Mouse (Mus musculus) embryonic stem cell, embryonic (primary cell): ENCODE data around the gene Zscan22.

ENCODE experiments used
- CTCF ChIA-PET, 4 experiments: fragments of 300-600 bp in 2 of 4; fragments of 350-600 bp in 2 of 4; sonication (Branson Sonifier 250); formaldehyde crosslinking; loops; one replicate each; lab custom pipeline; 2022; ENCODE audit warnings: inconsistent platforms in 2 of 4; lab: Charles Lee
- POLR2A ChIA-PET, 4 experiments: fragments of 300-600 bp in 2 of 4; fragments of 350-600 bp in 2 of 4; sonication (Branson Sonifier 250); formaldehyde crosslinking; loops; one replicate each; lab custom pipeline; 2022; ENCODE audit warnings: antibody characterized with exemption in 4 of 4, inconsistent platforms in 1 of 4; lab: Charles Lee

The Zscan22 gene

GRCm38 (mm10) chr7:12949872-12950229 lies 52.2 kb downstream of the Zscan22 start:
- CTCF ChIA-PET, result interaction anchor here in 3 of 4 experiments (0.6 to 1.4 kb wide), 6 partner anchors 27 to 59 kb away, joined by 3 to 7 read pairs (median 4); partner anchors contain the start of genes Rps5 (in 1 of the 3) and Zfp446 (in 1 of the 3)
- POLR2A ChIA-PET, result interaction anchor here (0.6 to 15.3 kb wide), 65 partner anchors 9 to 255 kb away, joined by 3 to 269 read pairs (median 6); partner anchors contain the start of genes Rnf225 (in 3 of the 4), Rps5 (in 3 of the 4), Zfp446 (in 3 of the 4) and Zbtb45 (in 2 of the 4)

- CTCF ChIA-PET, result interaction anchor here in 2 of 4 experiments (1.0 to 1.5 kb wide), 2 partner anchors 19 to 23 kb away, joined by 4 read pairs; partner anchors contain the start of gene Zfp446 (in 1 of the 2)
Measured at GRCm38 (mm10) chr7:12954896-12955295, 57.3 kb downstream of the Zscan22 start.

GRCm38 (mm10) chr7:12957511-12957910 lies 59.9 kb downstream of the Zscan22 start:
- ChIA-PET POLR2A (interaction anchor here (0.7 to 9.7 kb wide), 14 partner anchors 8 to 81 kb away, joined by 3 to 150 read pairs (median 6); partner anchors contain the start of genes Zfp446 (in 3 of the 4), Rps5 (in 1 of the 4) and Ube2m (in 1 of the 4)), CTCF (interaction anchor here in 1 of 4 experiments (1.2 kb wide), 1 partner anchor 21 kb away, joined by 3 read pairs; the partner anchor contains the start of gene Zfp446)

More at GRCm38 (mm10) chr7:12954896-12955295, 57.3 kb downstream of the Zscan22 start:
- POLR2A ChIA-PET, result interaction anchor here in 3 of 4 experiments (0.6 to 15.3 kb wide), 10 partner anchors 10 to 80 kb away, joined by 3 to 269 read pairs (median 4); partner anchors contain the start of genes Rps5 (in 2 of the 3), Zfp446 (in 2 of the 3), Rnf225 (in 1 of the 3) and Zbtb45 (in 1 of the 3)
